Mouse (Mus musculus) adipocyte (in vitro differentiated cells): ENCODE data around the gene Rasgrp1.

ENCODE experiments used
- DNase-seq: peaks from one replicate; pipeline ENCODE4 v3.0.0-alpha.2; 2016; ENCODE audit warnings: low spot score

Rasgrp1 gene

DNA sequence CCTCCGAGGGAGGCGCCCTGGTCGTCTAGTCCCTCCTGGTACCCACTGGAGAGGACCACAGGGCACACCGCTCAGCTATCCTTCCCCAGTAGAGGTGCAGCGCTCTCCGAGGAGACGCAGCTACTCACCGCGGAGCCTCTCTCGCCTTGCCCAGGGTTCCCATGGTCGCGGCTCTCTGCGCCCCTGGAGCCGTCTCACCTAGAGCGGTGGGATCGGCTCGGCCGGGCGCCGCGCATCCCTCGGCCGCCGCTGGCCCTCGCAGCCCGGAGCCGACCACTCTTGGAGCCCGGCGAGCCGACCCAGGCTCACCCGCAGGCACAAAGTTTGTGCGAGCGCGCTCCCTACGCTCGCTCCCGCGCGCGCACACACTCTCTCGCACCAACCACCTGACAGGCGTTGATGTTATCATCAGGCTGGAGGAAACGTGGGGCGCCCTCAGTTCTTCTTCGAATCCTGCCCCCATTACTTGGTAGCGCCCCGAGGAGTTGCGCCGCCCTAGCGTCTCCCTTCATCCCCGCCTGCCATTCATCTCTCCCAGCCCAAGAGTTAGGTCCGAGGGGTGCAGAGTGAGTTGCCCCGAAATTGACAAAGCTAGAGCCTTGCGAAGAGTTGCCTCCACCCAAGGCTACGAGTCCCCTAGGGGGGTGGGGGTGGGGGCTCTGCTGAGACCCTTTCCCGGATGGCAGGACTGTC lies at the start of gene Rasgrp1:
Gene Rasgrp1, minus strand, starts transcription at position 455 of the 693 bp plus-strand sequence.
- DNase-seq, result no peak

DNA sequence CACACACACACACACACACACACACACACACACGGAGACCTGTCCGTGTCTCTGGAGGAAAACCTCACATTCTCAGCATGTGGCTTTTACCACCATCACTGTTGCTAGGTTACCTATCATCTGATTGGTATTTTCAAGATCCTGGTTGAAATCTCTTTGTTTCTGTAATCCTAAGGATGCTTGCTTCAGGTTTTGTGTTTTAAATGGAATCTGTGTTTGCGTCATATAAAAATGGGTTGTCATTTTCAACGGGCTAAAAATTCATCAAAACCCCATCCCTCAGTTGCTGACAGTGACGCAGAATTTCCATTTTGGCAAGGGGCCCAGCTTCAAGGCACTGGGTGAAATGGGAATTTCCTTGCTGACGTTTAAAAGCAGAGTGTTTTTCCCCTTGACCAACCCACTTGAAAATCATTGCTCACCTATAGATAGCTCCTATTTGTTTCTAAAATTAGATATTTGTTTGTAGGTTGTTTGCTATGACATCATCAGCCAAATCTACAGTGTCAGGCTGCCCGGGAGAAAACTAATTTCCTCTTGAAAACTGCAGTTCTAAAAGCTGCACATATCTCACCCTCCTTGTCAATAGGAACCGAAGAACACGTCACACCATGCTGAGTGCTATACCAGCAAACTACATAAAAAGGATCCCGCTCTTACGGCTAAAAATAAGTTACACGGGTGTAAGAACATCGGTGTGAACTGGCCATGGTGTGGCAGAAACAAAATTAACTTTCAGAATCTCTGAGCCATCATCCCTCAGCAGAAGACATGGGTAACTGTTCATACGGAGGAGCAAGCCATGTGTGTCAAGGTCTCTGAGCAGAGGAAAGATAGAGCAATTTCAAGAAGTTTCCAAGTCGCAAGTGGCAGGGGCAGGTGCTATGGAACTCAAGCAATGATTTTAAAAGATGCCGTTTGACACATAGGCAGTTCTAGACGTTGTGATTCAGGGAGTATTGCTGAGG lies 47.4 kb upstream of the Rasgrp1 start:
- DNase-seq, result peak; percentile 39

DNA sequence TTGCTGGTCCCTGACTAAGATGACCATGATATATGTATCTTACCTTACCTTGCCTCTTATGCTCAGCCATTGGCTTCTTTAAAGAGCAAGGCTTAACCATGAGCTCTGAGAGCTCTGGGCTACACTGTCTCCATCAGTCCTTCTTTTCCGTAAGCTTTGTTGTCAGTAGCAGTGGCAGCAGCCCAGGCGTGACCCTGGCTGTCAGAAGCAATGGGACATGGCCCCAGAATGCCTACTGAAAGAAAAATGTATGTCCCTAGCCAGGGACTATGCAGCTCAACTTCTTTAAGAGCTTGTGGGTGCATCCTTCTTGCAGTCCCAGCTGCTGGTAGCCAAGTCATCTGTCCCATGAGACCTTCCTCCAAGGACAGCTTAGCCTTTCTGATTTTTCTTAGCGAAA lies 46.7 kb upstream of the Rasgrp1 start:
- DNase-seq, result no peak

DNA sequence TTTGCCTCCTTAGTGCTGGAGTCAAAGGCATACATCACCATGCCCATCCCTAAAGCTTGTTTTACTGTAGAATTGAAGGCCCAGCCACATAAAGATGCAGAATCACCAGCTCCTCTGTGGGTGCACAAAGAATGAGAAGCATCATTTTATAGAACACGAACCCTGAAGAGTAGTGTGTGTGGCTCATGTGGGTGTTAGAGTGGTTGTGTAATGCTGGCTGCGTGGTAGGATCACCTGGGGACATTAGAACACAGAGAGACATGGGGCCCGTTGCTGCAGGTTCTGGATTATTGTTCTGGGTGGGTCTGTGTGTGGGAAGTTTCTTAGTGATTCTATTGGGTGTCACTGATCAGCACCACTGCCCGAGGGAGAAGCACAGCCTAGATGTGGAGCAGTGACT lies 45.3 kb upstream of the Rasgrp1 start:
- DNase-seq, result no peak

DNA sequence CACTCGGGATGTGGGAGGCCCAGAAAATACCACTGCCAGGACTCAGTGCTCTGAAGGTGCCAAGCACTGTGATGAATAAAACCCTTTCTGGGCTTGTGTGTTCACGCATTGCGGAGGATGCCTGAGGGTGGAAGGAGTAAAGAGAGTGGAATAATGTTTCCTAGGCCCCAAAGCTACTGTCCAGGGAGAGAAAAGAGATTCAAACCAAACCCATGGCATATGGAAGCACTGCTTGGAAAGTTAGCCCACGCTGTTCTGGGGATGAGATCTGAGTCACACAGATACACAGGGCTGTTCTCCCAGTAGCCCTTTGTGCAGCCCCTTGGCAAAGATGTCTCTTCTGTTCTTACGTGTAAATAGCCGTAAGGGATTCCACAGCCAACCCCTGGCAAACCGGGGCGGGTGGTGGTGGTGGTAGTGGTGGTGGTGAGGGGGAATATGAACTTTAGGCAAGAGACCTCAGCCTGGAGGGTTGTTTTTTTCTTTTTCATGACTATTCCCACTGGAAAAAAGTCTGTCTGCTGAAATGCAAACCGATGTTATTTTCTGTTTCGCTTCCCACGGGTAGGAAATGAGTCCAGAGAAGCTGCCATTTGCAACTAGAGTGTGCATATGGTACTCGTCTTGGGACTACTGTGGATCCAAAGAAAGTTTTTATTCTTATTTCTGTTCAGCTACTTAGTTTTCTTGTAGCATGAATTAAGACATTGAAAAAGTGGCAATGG lies 44.3 kb upstream of the Rasgrp1 start:
- DNase-seq, result no peak

DNA sequence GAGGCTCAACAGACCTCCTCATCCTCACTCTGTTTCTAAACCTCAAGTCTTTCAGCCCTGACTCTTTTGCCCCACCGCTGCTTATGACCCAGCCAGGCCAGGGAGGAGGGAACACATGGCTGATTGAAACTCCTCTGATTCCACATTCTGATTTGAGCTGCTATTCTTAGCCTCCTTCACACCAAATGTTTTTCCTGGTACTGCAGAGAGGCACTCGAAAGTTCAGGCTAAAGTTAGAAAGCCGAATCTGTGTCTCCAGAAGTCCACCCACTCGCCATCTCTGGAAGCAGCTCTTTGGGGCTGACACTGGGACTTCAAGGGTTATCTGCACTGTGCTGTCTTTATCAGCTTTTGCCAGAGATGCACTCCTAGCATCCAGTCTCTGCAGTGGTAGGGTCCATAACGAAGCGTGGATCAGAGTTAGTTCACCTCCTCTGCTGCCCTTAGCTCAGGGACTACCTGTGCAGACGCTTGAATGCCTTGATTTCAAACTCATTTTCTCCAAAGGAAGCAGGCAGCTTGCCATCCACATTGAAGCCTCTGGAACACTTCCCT lies 43.3 kb upstream of the Rasgrp1 start:
- DNase-seq, result no peak

DNA sequence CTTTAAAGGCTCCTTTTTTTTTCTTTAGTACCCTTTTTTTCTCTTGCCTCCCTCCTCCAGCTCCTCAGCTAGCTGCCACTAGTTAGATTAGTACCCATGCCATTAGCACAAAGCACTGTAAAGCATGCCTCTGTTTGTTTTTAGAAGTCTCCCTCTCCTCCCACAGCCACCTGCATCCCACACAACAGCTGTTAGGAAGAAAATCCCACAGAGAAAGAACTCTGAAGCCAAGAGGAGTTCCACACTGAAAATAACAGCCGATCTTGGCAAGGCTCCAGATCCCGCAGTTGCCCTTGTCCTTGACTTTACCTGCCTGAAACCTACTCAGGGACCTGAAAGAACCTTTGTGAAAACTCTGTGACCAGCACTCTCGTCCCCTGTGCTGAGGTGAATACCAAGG lies 38.5 kb upstream of the Rasgrp1 start:
- DNase-seq, result no peak

DNA sequence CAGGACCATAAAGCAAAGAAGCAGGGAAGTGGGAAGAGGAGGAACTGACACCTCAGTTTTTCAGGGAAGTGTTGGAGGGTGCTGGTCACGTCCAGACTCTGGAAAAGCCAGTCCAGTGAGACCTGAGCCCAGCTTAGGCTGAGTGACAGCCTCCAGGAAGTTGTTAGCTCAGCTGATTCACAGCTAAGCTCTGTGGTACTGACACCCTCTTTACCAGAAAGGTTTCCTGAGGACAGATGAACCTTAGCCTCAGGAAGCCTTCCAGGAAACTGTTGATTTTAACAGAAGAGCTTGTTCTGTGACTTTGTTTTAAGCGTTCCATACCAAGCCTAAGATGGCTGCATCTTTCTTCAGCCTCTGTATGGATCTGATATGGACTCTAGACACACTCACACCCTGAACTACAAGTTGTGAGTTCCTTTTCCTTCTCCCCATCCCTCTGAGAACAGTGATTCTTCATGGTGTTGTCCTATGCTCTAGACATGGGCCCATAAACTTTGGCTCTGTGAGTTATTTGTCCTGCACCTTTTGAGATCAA lies 31.6 kb upstream of the Rasgrp1 start:
- peak; percentile 11 for DNase-seq

DNA sequence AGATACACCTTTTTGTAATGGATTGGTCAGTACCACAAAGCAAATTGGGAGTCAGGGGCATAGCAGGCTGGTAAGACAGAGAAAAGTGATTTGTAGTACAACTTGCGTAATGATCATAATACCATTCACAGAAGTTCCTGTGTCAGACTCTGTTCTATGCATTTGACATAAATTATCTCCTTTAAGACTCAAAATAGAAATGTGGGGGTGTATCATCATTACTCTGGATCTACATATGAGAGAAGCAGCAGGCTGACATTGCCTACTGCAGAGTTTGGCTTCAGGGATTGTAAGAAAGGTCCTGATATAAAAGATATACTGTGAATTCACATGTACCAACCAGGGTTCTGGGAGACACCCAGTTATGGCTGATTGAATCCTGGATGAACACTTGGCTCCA lies 28.9 kb upstream of the Rasgrp1 start:
- DNase-seq, result no peak

DNA sequence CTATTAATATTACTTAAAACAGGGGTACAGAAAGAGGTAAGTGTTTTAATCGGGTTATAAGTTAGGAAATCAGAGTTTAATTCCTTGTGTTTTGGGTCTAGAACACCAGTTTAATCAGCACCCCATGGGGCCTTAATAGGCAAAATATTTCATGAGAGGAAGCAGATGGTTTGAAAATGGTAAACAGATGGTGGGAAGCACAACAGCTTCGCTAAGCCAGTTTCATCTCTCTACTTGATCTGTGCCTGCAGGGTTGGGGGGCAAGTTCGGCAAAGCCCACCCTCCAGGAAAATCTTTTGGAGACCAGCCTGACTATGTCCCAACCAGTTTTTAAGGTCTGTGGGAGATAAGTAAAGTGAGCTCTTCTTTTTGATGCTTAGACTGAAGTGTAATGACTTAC lies 23.7 kb upstream of the Rasgrp1 start:
- DNase-seq, result no peak

DNA sequence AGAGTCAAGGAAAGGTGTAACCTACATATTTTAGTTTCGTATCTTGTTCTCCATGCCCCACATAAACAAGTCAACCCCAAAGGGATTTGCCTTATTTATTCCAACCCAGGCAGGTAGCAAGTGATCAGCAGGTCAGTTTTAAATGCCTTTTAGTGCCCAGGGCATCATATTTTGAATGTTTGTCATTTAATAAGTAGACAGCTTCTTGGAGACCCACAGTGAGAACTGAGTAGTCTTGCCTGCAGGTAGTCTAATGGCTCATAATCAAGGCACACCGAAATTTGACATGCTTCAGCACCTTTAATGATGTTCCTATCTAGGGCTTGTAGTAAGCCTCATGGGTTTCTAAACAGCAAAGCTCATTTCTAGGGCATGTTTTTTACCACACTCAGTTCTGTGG lies 21.3 kb upstream of the Rasgrp1 start:
- DNase-seq, result no peak

DNA sequence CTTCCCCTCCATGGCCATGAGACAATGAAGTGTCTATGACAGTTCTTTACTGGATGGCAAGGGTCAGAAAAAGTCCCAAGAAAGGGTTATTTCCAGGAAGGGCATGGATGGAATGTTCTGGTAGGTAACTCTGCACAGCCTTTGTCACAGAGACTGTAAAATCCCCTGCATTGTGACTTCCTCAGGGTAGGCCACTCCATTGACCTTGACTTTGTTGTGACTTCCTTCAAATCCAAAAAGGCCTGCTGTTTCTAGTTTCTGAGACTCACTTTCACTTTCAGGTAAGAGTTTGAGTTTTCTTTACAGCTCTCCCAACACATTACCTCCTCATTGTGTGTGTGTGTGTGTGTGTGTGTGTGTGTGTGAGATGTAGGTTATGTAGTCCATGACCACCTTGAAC lies 15.1 kb upstream of the Rasgrp1 start:
- no peak for DNase-seq

DNA sequence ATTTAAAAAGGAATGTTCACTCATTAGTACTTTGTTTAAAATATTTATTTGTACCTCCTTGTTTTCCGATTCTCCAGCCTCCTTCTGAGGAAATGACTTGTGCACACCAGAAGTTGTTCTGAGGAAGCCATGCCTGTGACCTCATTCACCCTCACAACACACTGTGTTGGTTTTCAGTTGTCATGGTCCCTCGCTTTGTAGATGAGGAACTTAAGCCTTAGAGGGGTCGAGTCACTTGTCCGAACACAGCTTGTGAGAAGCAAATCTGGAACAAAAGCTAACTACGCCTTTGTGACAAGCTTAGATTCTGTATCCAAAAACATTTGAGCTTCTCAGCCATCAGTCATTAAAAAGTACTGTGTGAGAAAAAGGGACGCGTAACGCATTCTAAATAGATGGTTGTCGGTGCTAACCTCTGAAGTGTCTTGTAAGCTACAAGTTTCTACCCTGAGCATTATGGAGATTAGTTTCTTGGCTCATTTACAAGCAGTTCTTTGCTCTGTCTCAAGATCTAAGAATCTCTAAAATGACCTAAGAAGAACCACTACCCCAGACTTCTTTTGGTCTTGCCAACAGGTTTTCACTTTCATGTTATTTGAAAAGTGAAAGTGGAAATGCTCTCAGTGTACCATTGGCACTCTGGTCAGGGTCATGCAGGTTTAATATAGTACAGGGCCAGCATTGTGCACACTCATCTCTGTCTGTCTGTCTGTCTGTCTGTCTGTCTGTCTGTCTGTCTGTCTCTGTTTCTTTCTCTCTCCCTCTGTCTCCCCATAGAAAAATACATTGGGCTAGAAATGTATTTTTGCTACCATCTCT lies 9.7 kb upstream of the Rasgrp1 start:
- DNase-seq, result no peak

DNA sequence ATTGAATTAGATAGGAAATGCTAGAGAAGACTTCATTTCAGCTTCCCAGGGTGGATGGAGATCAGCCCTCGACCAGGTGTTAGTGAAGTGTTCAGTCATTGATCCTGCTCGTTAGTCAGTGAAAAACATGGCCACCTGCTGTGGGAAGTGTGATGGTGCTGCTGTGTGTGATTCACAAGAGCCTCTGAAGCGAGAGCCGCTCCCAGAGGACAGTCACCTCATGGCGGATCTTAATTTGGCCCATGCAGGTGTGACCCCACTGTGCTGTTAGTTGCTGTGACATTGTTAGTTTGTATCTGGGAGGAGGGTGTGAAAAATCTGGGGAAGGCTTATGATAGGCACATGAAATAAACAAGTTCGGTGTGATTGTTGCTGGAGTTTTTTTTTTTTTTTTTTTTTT lies 7.3 kb upstream of the Rasgrp1 start:
- no peak for DNase-seq

DNA sequence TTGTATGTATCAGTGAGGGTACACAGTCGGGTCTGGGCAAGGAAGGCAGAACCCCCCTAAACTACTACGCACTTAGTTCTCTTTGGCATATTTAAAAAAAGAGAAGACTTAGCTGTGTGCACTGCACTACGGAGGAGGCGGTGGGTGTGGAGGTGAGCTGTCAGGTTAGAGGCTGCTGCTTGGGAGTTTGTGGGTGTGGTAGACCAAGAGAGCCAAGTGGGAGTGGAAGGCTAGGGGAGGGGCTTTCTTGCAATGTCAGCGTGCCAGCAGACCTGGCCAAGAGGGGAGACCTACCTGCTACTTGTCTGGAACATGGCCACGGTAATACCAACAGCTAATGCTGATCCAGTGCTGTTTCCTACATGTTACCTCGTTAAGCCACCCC lies 431 bp upstream of the Rasgrp1 start:
- DNase-seq, result no peak

DNA sequence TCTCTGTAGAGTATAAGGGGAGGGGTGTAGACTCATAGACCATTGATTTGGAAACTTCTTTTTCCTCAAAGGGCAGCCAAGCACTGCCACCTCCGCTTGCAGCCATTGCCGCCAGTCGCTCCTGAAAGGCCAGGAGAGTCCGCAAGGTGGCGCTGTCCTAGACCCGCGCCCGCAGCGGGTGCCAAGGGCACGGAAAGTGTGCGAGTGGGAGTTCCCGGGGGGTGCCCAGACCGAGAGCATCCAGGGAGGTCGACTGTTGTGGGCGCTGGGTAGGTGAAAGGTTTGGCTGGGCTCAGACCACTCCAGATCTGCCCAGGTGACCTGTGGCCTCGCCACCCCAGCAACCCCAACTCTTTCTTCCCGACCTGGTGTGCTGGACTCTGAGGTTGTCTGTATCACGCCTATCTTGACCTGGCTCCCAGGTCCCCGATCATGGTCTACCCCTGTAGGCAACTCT lies 683 bp downstream of the Rasgrp1 start:
- no peak for DNase-seq

DNA sequence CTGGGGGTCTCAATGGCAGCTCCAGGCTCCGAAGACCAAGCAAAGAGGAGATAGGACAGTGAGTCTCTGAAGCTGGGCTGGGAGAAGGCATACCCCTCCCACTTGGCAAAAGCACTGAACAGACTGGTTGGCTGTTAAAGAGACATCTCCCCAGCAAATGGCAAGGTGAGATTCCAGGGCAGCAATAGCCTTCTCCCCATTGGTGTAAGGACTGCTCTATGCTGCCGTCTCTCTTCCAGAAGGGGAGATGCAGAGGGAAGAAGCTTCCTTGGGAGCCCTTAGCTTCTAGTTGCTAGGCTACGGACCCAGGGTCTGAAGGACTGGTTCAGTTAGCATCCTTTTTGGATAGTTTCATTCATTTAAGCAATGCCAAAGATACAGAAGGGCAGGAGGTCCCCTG lies 4.3 kb downstream of the Rasgrp1 start:
- no peak for DNase-seq

DNA sequence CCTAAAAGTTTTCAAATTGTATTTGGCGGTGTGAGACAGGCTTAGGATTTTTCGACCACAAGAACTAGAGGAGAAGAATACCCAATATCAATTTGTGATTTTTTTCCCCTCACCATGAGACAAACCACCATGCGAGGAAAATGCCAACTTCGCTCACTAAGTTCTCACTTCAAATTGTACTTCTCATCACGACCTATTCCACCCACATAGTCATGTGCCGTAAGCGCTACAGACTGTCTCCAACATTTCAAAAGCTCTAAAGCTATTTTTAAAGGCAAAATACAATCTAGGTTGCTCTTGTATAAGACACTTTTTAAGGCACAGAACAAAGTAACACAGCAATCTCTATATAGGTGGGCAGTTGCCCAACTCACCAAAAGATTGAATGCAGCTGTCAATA lies 4.9 kb downstream of the Rasgrp1 start:
- no peak for DNase-seq

DNA sequence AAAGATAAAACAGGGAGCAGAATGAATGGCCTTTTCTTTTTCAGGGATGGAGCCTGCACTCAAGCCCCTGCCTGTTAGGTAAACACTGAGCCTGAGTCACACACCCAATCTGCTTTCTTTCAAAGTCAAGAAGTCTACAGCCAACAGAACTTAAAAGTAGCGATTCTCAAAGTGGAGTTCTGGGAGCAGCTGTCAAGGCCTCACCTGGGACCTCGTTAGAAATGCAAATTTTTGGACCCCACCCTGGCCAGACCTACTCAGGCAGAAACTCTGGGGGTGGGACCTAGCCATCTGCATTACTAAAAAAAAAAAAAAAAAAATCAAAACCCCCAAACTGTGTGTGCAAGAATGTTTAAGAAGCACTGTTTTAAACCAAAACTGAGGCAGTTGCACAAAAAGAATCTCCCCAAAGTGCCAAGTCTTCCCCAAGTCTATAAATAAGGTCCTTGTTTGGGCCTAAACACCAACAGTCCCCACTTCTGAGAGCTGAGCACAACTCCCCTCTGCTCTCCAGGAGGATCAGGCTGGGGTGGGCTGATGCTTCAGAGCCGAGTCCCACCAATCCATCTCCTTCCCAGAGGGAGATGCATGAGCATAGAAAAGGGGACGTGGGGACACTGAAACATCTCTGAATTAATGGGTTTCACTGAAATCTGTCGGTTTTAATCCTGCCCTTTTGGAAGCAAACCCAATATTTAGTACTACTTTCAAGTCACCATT lies 5.7 kb downstream of the Rasgrp1 start:
- no peak for DNase-seq

DNA sequence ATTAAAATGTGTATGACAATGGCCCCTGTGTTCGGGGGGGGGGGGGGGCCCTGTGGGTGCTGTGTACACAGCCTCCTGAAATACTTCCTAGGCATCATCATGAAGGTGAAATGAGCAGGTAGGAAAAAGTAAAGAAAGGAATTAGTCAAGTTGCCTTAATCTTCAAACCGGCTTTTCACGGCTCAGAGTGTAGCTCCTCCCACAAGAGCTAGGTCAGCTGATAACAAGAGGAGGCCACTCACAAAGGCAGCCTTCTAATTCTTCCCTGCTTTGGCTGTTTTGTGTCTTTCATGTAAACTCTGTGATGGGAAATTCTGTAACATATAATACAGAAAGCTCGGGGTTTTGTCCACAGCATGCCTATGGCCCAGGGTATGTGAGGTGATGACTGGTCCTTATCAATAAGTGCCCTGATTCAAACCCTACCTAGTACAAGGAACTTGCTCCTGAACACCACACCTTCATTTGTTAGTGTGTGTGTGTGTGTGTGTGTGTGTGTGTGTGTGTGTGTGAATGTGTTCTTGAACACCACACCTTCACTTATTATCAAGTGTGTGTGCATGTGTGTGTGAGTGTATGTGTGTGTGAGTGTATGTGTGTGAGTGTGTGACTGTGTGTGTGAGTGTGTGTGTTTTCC lies 7.1 kb downstream of the Rasgrp1 start:
- no peak for DNase-seq
